Mouse (Mus musculus): ENCODE data around the gene Commd3. TPM values are rescaled to one million over a fixed set of nuclear protein-coding genes. Genes with fewer than 3 reads are reported as not detected.
A peak's percentile ranks its signal among the peaks of the same experiment; 100 is the strongest.

Commd3 gene
- polyA plus RNA-seq, 1 experiment from 2014 or later = 194 TPM

DNA sequence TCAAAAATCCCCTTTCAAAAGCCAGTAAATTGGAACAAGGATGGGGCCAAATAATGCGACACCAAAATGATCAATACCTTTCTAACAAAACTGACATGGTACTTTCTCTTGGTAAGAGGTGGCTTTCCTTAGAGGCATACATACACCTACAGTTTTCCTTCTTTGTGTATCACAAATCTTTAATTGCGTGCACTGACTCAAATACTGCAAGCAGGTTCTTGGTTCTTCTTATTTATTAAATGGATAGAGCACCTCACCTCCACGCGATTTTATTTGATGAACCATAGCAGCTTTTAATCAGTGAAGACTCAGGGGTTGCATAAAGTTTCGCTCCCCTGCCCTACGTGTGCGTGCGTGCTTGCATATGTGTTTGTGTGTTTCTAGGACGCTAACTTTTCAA lies 18.6 kb downstream of the Commd3 start:
- Histone ChIP-seq H3K9me3 (ENCODE audit: low read depth, low read length) (no peaks in the 10 kb centered on the region; the same call in 1 of the 2 replicates), H3K4me2 (peak overlapping the region; percentile 84), H3K27ac (ENCODE audit: low read depth) (no peak overlapping the region), H3K4me3 (ENCODE audit: low read depth, low read length) (peak overlapping the region; percentile 45; the same call in 1 of the 2 replicates), H3K27me3 (ENCODE audit: insufficient read depth, low read length) (peaks cover 84% of the 10 kb centered on the region), H3K9ac (no peak overlapping the region), H3K4me1 (ENCODE audit: insufficient read depth) (no peaks in the 10 kb centered on the region; the same call in 1 of the 2 replicates), H3K36me3 (ENCODE audit: insufficient read depth) (no peaks in the 10 kb centered on the region)
- ATAC-seq (ENCODE audit: insufficient read depth) (no peak), DNase-seq (no peak)
- WGBS = 2% methylated on average over 9 of the region's 9 CpGs
- no peak for TF ChIP-seq CTCF (IDR thresholded peaks at IDR 0.05; ENCODE audit: low read depth)

DNA sequence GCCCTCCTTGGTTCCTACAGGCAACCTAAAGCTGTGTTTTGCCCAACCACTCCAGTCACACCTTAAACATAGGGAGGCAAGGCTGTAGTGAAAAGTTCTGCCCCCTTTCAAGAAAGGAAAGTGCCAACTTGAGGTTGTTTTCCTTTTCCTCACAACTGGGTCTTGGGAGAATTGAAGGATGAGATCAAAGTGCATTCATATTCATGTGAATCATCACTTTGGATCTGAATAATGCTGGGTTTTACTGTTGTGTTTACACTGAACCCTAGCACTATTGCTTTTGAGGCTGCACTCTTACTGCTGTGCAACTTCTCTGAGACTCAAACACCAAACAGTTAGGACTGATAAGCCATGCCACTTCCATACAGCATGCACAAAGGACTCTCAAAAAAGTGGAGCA lies 19.8 kb downstream of the Commd3 start:
- H3K27ac ChIP-seq (ENCODE audit: low read depth) = no peak overlapping the region
- no peak overlapping the region for H3K4me2 ChIP-seq
- H3K27me3 ChIP-seq (ENCODE audit: insufficient read depth, low read length) = peaks cover 86% of the 10 kb centered on the region
- no peak for TF ChIP-seq CTCF (IDR thresholded peaks at IDR 0.05; ENCODE audit: low read depth)
- no peak overlapping the region for H3K9ac ChIP-seq
- ATAC-seq (ENCODE audit: insufficient read depth) = no peak
- no peak overlapping the region for H3K4me3 ChIP-seq (ENCODE audit: low read depth, low read length)
- H3K36me3 ChIP-seq (ENCODE audit: insufficient read depth) = no peaks in the 10 kb centered on the region
- no peak for DNase-seq
- no peaks in the 10 kb centered on the region; the same call in 1 of the 2 replicates for H3K9me3 ChIP-seq (ENCODE audit: low read depth, low read length)
- no peaks in the 10 kb centered on the region; the same call in 1 of the 2 replicates for H3K4me1 ChIP-seq (ENCODE audit: insufficient read depth)

DNA sequence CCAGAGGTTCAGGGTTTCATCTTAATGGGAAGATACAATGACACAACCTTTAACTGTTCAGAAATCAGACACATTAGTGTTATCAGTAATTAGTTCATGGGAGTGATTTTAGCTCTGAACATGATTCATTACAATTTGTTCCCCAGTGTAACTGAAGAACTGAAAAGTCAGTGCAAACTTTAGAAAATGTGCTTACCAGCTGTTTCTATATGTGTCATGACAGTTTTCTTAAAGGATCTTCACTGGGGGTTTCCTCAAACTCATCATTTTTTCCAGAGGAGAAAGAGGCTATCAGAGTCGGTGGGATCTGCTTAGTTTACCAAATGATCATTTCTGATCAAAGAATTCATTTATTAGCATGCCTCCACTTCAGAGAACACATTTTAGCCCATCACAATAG lies 20.4 kb downstream of the Commd3 start:
- no peaks in the 10 kb centered on the region; the same call in 1 of the 2 replicates for H3K4me1 ChIP-seq (ENCODE audit: insufficient read depth)
- no peak overlapping the region for H3K4me2 ChIP-seq
- H3K36me3 ChIP-seq (ENCODE audit: insufficient read depth) = no peaks in the 10 kb centered on the region
- H3K9me3 ChIP-seq (ENCODE audit: low read depth, low read length) = no peaks in the 10 kb centered on the region; the same call in 1 of the 2 replicates
- WGBS = 2% methylated on average over 1 of the region's 1 CpGs
- H3K27ac ChIP-seq (ENCODE audit: low read depth) = no peak overlapping the region
- DNase-seq (no peak), ATAC-seq (ENCODE audit: insufficient read depth) (no peak)
- H3K27me3 ChIP-seq (ENCODE audit: insufficient read depth, low read length) = peaks cover 81% of the 10 kb centered on the region
- TF ChIP-seq CTCF (IDR thresholded peaks at IDR 0.05; ENCODE audit: low read depth) = no peak
- no peak overlapping the region for H3K4me3 ChIP-seq (ENCODE audit: low read depth, low read length)
- no peak overlapping the region for H3K9ac ChIP-seq

DNA sequence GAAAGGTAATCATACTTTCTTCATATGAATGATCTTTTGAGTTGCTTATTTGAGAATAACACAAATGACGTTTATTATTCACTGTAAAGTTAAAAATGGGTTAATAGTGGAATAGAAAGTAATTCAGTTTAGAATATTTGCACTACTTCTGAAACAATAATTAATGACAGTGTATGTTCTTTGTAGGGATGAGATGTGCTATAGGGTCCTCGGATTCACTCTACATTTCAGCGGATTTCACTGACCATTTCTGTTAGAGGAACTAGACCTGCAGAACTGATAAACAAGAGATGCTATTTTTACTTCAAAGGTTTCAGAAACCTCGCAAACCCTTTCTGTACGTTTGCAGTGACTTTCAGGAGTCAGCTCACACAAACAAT lies 21.3 kb downstream of the Commd3 start:
- H3K27ac ChIP-seq (ENCODE audit: low read depth) = no peak overlapping the region
- no peaks in the 10 kb centered on the region; the same call in 1 of the 2 replicates for H3K4me1 ChIP-seq (ENCODE audit: insufficient read depth)
- H3K4me3 ChIP-seq (ENCODE audit: low read depth, low read length) = peak overlapping the region; percentile 52
- H3K36me3 ChIP-seq (ENCODE audit: insufficient read depth) = no peaks in the 10 kb centered on the region
- ATAC-seq (ENCODE audit: insufficient read depth) (no peak), DNase-seq (no peak)
- H3K9ac ChIP-seq = no peak overlapping the region
- no peaks in the 10 kb centered on the region; the same call in 1 of the 2 replicates for H3K9me3 ChIP-seq (ENCODE audit: low read depth, low read length)
- WGBS = under 1% methylated on average over 5 of the region's 5 CpGs
- H3K27me3 ChIP-seq (ENCODE audit: insufficient read depth, low read length) = peaks cover 81% of the 10 kb centered on the region
- H3K4me2 ChIP-seq = peak overlapping the region; percentile 82
- TF ChIP-seq CTCF (IDR thresholded peaks at IDR 0.05; ENCODE audit: low read depth) = no peak

DNA sequence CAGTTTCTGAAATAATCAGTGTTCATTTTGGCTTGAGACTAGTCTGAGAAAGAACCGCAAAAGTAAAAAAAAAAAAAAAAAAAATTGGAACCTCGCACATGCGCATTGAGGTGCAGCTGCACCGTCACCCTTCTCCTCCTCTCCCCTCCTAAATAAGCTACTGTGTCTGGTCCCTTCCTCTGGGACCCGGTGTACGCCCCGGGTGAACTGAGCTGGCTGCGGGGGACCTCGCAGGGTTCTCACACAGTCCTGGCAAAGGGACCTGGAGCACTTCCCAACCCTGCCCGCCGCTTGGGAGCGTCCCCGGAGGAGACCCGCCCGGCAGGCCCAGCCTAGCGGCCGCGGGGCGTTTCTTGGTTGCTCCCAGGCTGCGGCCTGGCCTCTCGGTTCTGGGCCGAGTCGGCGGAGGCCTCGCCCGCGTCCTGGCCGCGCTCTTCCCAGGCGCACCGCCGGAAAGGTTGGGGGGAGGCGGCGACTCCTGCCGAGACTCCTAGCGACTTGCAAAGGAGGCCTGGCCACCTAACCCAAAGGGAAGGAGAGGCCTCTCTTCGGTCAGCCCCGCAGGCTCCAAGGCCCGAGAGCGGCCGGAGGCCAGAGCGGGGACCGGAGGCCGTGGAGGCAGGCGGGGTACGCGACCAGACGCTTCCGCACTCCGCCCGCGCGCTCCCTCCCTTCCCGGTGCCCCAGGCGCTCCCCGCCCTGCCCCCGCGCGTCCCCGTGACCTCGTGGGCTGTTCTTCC lies 21.9 kb downstream of the Commd3 start, which contains the start of gene Spag6:
TSS of gene Spag6 (plus strand) at position 162 of the 740 bp plus-strand sequence.
- H3K36me3 ChIP-seq (ENCODE audit: insufficient read depth) = no peaks in the 10 kb centered on the region
- H3K9ac ChIP-seq = peak within 1 kb of the TSS; percentile 86
- peak within 1 kb of the TSS; percentile 52 for H3K4me3 ChIP-seq (ENCODE audit: low read depth, low read length)
- ATAC-seq (ENCODE audit: insufficient read depth) (peak; percentile 81), DNase-seq (peak; percentile 79)
- H3K27ac ChIP-seq (ENCODE audit: low read depth) = peak within 1 kb of the TSS; percentile 78; the same call in 1 of the 2 replicates
- H3K4me2 ChIP-seq = peak within 1 kb of the TSS; percentile 82
- no peaks in the 10 kb centered on the region; the same call in 1 of the 2 replicates for H3K4me1 ChIP-seq (ENCODE audit: insufficient read depth)
- under 1% methylated on average over 57 of the region's 61 CpGs for WGBS
- no peak for TF ChIP-seq CTCF (IDR thresholded peaks at IDR 0.05; ENCODE audit: low read depth)
- H3K27me3 ChIP-seq (ENCODE audit: insufficient read depth, low read length) = peaks cover 81% of the 10 kb centered on the region
- no peaks in the 10 kb centered on the region for H3K9me3 ChIP-seq (ENCODE audit: low read depth, low read length)

DNA sequence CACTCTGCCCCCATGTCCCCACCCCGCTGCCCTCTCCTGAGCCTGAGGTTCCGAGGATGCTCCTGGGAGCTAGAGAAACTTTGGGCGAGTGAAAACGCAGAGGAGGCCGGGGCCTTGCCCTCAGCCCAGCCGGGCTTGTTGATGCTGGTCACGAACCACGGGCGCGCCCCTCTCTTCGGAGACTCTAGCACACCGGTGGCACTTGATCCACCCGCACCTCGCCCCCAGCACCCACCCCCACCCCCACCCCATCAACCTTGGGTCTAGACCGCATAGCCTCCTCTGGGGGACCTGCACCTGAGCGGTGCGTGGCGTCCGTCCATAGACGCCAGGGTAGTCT lies 22.4 kb downstream of the Commd3 start:
- peak overlapping the region; percentile 78; the same call in 1 of the 2 replicates for H3K27ac ChIP-seq (ENCODE audit: low read depth)
- ATAC-seq (ENCODE audit: insufficient read depth) = peak; percentile 36; the same call in 1 of the 2 replicates
- peaks cover 81% of the 10 kb centered on the region for H3K27me3 ChIP-seq (ENCODE audit: insufficient read depth, low read length)

DNA sequence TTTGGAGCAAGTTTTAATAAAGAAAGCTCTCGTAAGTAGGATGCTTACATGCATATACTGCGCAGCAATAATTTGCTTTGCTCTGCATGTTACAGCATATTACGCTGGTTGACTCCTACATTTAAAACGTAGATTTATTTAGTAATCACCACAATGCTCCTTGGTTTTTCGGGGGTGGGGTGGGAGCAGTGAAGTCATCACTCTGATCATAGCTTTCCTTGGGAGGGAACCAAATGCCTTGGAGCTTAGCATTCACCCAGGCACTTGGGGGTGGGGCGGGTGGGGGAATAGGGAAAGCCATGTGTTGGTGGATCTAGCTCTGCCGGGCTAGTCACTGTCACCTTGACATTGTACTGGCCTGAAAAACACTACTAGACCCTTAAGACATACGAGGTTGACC lies 23.0 kb downstream of the Commd3 start:
- no peak overlapping the region for H3K4me3 ChIP-seq (ENCODE audit: low read depth, low read length)
- WGBS = 5% methylated on average over 8 of the region's 8 CpGs
- DNase-seq = peak; percentile 29
- no peaks in the 10 kb centered on the region for H3K36me3 ChIP-seq (ENCODE audit: insufficient read depth)
- peak overlapping the region; percentile 82; the same call in 1 of the 2 replicates for H3K4me2 ChIP-seq
- no peak for ATAC-seq (ENCODE audit: insufficient read depth)
- no peak for TF ChIP-seq CTCF (IDR thresholded peaks at IDR 0.05; ENCODE audit: low read depth)
- no peak overlapping the region for H3K9ac ChIP-seq
- H3K27ac ChIP-seq (ENCODE audit: low read depth) = no peak overlapping the region
- peaks cover 81% of the 10 kb centered on the region for H3K27me3 ChIP-seq (ENCODE audit: insufficient read depth, low read length)
- H3K9me3 ChIP-seq (ENCODE audit: low read depth, low read length) = no peaks in the 10 kb centered on the region
- no peaks in the 10 kb centered on the region for H3K4me1 ChIP-seq (ENCODE audit: insufficient read depth)

More for the DNA sequence above, 22.4 kb downstream of the Commd3 start:
- Histone ChIP-seq H3K4me1 (ENCODE audit: insufficient read depth) (no peaks in the 10 kb centered on the region; the same call in 1 of the 2 replicates), H3K4me2 (peak overlapping the region; percentile 82), H3K36me3 (ENCODE audit: insufficient read depth) (no peaks in the 10 kb centered on the region), H3K9me3 (ENCODE audit: low read depth, low read length) (no peaks in the 10 kb centered on the region), H3K4me3 (ENCODE audit: low read depth, low read length) (peak overlapping the region; percentile 52), H3K9ac (peak overlapping the region; percentile 86)
- TF ChIP-seq CTCF (IDR thresholded peaks at IDR 0.05; ENCODE audit: low read depth) = no peak
- under 1% methylated on average over 20 of the region's 20 CpGs for WGBS
- DNase-seq = peak; percentile 51

Measured in lung, embryonic 14.5 days (tissue).